ENCODE assay signal across 9 mouse cellular contexts in the genomic region with DNA sequence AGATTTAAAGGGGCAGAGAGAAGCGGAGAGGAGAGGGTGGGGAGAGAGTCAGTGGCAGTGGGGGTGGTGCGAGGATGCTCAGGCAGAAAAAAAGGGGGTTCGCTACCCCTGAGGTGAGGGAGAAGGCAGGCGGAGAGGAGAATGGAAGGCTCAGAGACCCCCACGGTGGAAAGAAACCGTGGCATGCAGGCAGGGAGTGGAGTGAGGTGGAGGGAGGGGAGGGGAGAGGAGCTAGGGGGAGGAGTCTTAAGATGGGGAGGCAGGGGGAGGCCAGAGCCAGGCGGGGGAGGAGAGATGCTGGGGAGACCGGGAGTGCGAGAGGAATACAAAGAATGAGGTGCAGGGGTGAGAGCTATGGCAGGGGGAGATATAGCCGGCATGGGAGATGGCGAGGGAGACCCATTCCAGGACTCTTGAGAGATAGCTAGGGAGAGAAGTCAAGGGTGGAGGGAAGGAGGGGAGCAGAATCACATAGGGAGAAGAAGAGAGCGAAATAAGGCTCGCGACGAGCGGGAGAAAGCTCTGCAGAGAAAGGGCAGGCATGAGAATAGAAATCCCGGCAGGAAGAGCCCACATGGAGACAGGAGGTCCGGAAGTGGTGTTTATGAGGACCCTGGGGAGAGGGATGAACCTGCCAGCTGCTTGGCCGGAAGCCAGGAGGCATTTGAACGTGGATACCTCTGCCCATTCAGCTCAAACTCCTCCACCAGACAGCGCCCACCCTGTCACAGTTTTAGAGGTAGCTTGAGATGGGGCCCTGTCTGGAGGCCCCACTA. TPM values are rescaled to one million over a fixed set of nuclear protein-coding genes. Genes with fewer than 3 reads are reported as not detected.
DNase-seq lines count a peak whose midpoint lies in the region; ATAC-seq and TF ChIP-seq lines count a peak whose summit lies in the region.
"Had no signal": no experiment of that assay in that cellular context is flagged by ENCODE, and none has a peak within 500 bp of the region (broad histone marks: within the 10 kb centered on the region; RNA-seq: fewer than 3 reads in every experiment).

A gene (minus strand): TSS at position 511 of the 776 bp plus-strand sequence.

- no peak for TF ChIP-seq POLR2A in heart, adult 2 months (IDR thresholded peaks at IDR 0.05; ENCODE audit: insufficient read depth, low read depth, low read length)

- peak within 1 kb of the TSS; percentile 93 for H3K27ac ChIP-seq in hindbrain, embryonic 16.5 days (ENCODE audit: low read depth, low read length)
- peak within 1 kb of the TSS; percentile 84 for H3K27ac ChIP-seq in midbrain, embryonic 10.5 days (replicated peaks)
- no peak within 1 kb of the TSS for H3K27ac ChIP-seq in heart, adult 2 months
- H3K27ac ChIP-seq: macrophage had no signal

- peak within 1 kb of the TSS; percentile 90 for H3K9ac ChIP-seq in hindbrain, embryonic 16.5 days (ENCODE audit: low read depth, low read length)
- no peak within 1 kb of the TSS for H3K9ac ChIP-seq in heart, adult 2 months (ENCODE audit: low read depth, low read length)

- H3K36me3 ChIP-seq in hindbrain, embryonic 16.5 days (ENCODE audit: control insufficient read depth, insufficient read depth, low read length): peaks cover 4% of the 10 kb centered on the region; the same call in 1 of the 2 replicates
- no peaks in the 10 kb centered on the region for H3K36me3 ChIP-seq in midbrain, embryonic 10.5 days
- no peaks in the 10 kb centered on the region for H3K36me3 ChIP-seq in heart, adult 2 months (ENCODE audit: control insufficient read depth, insufficient read depth, low read length)

- peak within 1 kb of the TSS; percentile 76 for H3K4me3 ChIP-seq in hindbrain, embryonic 16.5 days (ENCODE audit: low read length)
- peak within 1 kb of the TSS; percentile 81 for H3K4me3 ChIP-seq in midbrain, embryonic 10.5 days
- H3K4me3 ChIP-seq in heart, adult 2 months: no peak within 1 kb of the TSS

- no peaks in the 10 kb centered on the region for H3K9me3 ChIP-seq in hindbrain, embryonic 16.5 days (ENCODE audit: control insufficient read depth, low read length)
- no peaks in the 10 kb centered on the region for H3K9me3 ChIP-seq in midbrain, embryonic 10.5 days (replicated peaks)

- 5% methylated on average over 21 of the region's 21 CpGs for WGBS in hindbrain, embryonic 16.5 days
- WGBS in midbrain, embryonic 10.5 days: 4% methylated on average over 21 of the region's 21 CpGs
- 14% methylated on average over 21 of the region's 21 CpGs for WGBS in heart, adult 2 months

- DNase-seq in left cerebral cortex, adult 18-20 months (ENCODE audit: low spot score in 2 of 2): peak; percentile 68 to 77
- no peak for DNase-seq in left cerebral cortex, adult 11 months (ENCODE audit: low spot score)
- peak; percentile 81 to 82 for DNase-seq in cerebellum, postnatal 36 days
- DNase-seq in midbrain, embryonic 10.5 days (ENCODE audit: low spot score): no peak
- no peak for DNase-seq in thymus, postnatal 4 days
- no peak for DNase-seq in embryo, embryonic 9.5 days (ENCODE audit: extremely low spot score)
- no peak for DNase-seq in heart, adult 2 months

- intact Hi-C loops in heart, adult 2 months (cut with DNase I): no loop called here

- peak within 1 kb of the TSS; percentile 77 for H3K4me2 ChIP-seq in hindbrain, embryonic 16.5 days (ENCODE audit: low read length)

- H3K27me3 ChIP-seq in hindbrain, embryonic 16.5 days (replicated peaks; ENCODE audit: control insufficient read depth, insufficient read depth, low read length): no peaks in the 10 kb centered on the region
- peaks cover 69% of the 10 kb centered on the region for H3K27me3 ChIP-seq in midbrain, embryonic 10.5 days (ENCODE audit: low read depth, poor library complexity, severe bottlenecking)
- peaks cover 24% of the 10 kb centered on the region for H3K27me3 ChIP-seq in heart, adult 2 months (ENCODE audit: control insufficient read depth, insufficient read depth, low read length)

- peaks cover 35% of the 10 kb centered on the region for H3K4me1 ChIP-seq in hindbrain, embryonic 16.5 days (ENCODE audit: control insufficient read depth, insufficient read depth, low read depth, low read length)
- H3K4me1 ChIP-seq in midbrain, embryonic 10.5 days: peaks cover 42% of the 10 kb centered on the region
- H3K4me1 ChIP-seq in heart, adult 2 months (ENCODE audit: control insufficient read depth, insufficient read depth, low read length): peaks cover 4% of the 10 kb centered on the region

- no peaks in the 10 kb centered on the region for H3K79me2 ChIP-seq in heart, adult 2 months (replicated peaks; ENCODE audit: control insufficient read depth, insufficient read depth, low read length)

- peak; percentile 72 for ATAC-seq in hindbrain, embryonic 16.5 days

- no peak for TF ChIP-seq CTCF in heart, adult 2 months (IDR thresholded peaks at IDR 0.05)

- no peak for TF ChIP-seq EP300 in heart, adult 2 months (IDR thresholded peaks at IDR 0.05; ENCODE audit: insufficient read depth, low read depth, low read length)

RNA-seq across cellular contexts. Expression of the gene that starts here (rescaled TPM):
- 100 to 1,000 TPM; 279 to 305 TPM for total RNA-seq in left cerebral cortex, adult 18-20 months (2021)
- polyA plus RNA-seq in hindbrain, embryonic 16.5 days (2015; fragmentation: Nextera tagmentation; extraction: Ambion mirVana): 31.8 and 32.3 TPM in 2 replicates
- 0.53 and 1.2 TPM in 2 replicates for polyA plus RNA-seq in midbrain, embryonic 10.5 days (2016; fragmentation: Nextera tagmentation; extraction: Ambion mirVana)
- total RNA-seq in heart, adult 2 months (2021): under 1 TPM in 1 of 2 experiments, not detected in 1; 0.23 TPM
- polyA plus RNA-seq in heart, adult 2 months (2012; rRNA removed): 0.25 and 0.32 TPM in 2 replicates
- polyA plus RNA-seq: macrophage had no signal

Comparison
In these comparisons a context has a peak if more than half of its experiments do, and no peak if none do; other contexts are left out.
1. RNA of the gene that starts here (total RNA-seq): 279 to 305 TPM in left cerebral cortex, adult 18-20 months; 0.23 TPM in heart, adult 2 months; every median in the first group is over 100 times any median in the second.
2. RNA of the gene that starts here (polyA plus RNA-seq): 31.8 to 32.3 TPM in hindbrain, embryonic 16.5 days; 0.53 to 1.2 TPM in midbrain, embryonic 10.5 days and 0.25 to 0.32 TPM in heart, adult 2 months; every median in the first group is over 10 times any median in the second.
3. DNase-seq: peak in left cerebral cortex, adult 18-20 months (2 of 2) and cerebellum, postnatal 36 days (2 of 2); none in left cerebral cortex, adult 11 months (single experiment), midbrain, embryonic 10.5 days (single experiment), thymus, postnatal 4 days (single experiment), embryo, embryonic 9.5 days (single experiment) and heart, adult 2 months (0 of 2).